Comparison of ENCODE assay signal across 7 mouse cellular contexts in genomic region chr6:143166452-143167357, GRCm38 (mm10). TPM values are rescaled to one million over a fixed set of nuclear protein-coding genes. Genes with fewer than 3 reads are reported as not detected.
DNase-seq lines count a peak whose midpoint lies in the region; ATAC-seq and TF ChIP-seq lines count a peak whose summit lies in the region.

Gene Etnk1, plus strand, starts transcription at chr6:143167221.

- TF ChIP-seq CTCF in intestine, postnatal 0 days (IDR thresholded peaks at IDR 0.05; ENCODE audit: low read depth) = peak; percentile 57
- TF ChIP-seq CTCF in small intestine, adult 2 months (IDR thresholded peaks at IDR 0.05; ENCODE audit: extremely low read depth, insufficient read length, insufficient replicate concordance, low read depth, low read length) = peak; percentile 26; the same call in 1 of the 2 replicates

- peak within 1 kb of the TSS; percentile 94 for H3K4me3 ChIP-seq in embryonic facial prominence, embryonic 10.5 days
- peak within 1 kb of the TSS; percentile 89 for H3K4me3 ChIP-seq in intestine, postnatal 0 days (ENCODE audit: low read depth, low read length)
- peak within 1 kb of the TSS; percentile 86 for H3K4me3 ChIP-seq in midbrain, embryonic 12.5 days
- H3K4me3 ChIP-seq in small intestine, adult 2 months (ENCODE audit: low read depth, low read length) = peak within 1 kb of the TSS; percentile 80

- H3K27me3 ChIP-seq in embryonic facial prominence, embryonic 10.5 days (replicated peaks; ENCODE audit: low read depth, poor library complexity, severe bottlenecking) = peaks cover 7% of the 10 kb centered on the region; the same call in 1 of the 2 replicates
- H3K27me3 ChIP-seq in intestine, postnatal 0 days (replicated peaks; ENCODE audit: control insufficient read depth, insufficient read depth, low read length) = no peaks in the 10 kb centered on the region
- H3K27me3 ChIP-seq in midbrain, embryonic 12.5 days = peaks cover 10% of the 10 kb centered on the region
- H3K27me3 ChIP-seq in small intestine, adult 2 months (ENCODE audit: control insufficient read depth, insufficient read depth, low read length) = no peaks in the 10 kb centered on the region

- H3K4me1 ChIP-seq in embryonic facial prominence, embryonic 10.5 days = peaks cover 58% of the 10 kb centered on the region
- peaks cover 3% of the 10 kb centered on the region; the same call in 1 of the 2 replicates for H3K4me1 ChIP-seq in intestine, postnatal 0 days (replicated peaks; ENCODE audit: control insufficient read depth, insufficient read depth, low read length)
- peaks cover 32% of the 10 kb centered on the region for H3K4me1 ChIP-seq in midbrain, embryonic 12.5 days
- peaks cover 19% of the 10 kb centered on the region for H3K4me1 ChIP-seq in small intestine, adult 2 months (ENCODE audit: control insufficient read depth, insufficient read depth, insufficient read length, low read length)

- WGBS in embryonic facial prominence, embryonic 10.5 days = under 1% methylated on average over 81 of the region's 81 CpGs
- under 1% methylated on average over 80 of the region's 81 CpGs for WGBS in intestine, postnatal 0 days
- 1% methylated on average over 81 of the region's 81 CpGs for WGBS in midbrain, embryonic 12.5 days
- WGBS in small intestine, adult 2 months = under 1% methylated on average over 81 of the region's 81 CpGs

- intact Hi-C loops in left cerebral cortex, postnatal 4 days (cut with DNase I) = loop anchor here (10.0 kb wide), 1 partner anchor 62 kb away; the partner anchor contains the start of gene C2cd5

- H3K27ac ChIP-seq in embryonic facial prominence, embryonic 10.5 days (replicated peaks) = peak within 1 kb of the TSS; percentile 97
- peak within 1 kb of the TSS; percentile 97 for H3K27ac ChIP-seq in intestine, postnatal 0 days (ENCODE audit: low read depth, low read length)
- H3K27ac ChIP-seq in midbrain, embryonic 12.5 days (replicated peaks) = peak within 1 kb of the TSS; percentile 92
- peak within 1 kb of the TSS; percentile 87 for H3K27ac ChIP-seq in small intestine, adult 2 months (ENCODE audit: insufficient read depth, low read depth, low read length)

- H3K36me3 ChIP-seq in embryonic facial prominence, embryonic 10.5 days (replicated peaks) = peaks cover 15% of the 10 kb centered on the region
- H3K36me3 ChIP-seq in intestine, postnatal 0 days (ENCODE audit: control insufficient read depth, insufficient read depth) = no peaks in the 10 kb centered on the region
- H3K36me3 ChIP-seq in midbrain, embryonic 12.5 days = no peaks in the 10 kb centered on the region
- peaks cover 14% of the 10 kb centered on the region for H3K36me3 ChIP-seq in small intestine, adult 2 months (ENCODE audit: control insufficient read depth, insufficient read depth, low read length)

- peak; percentile 94 for ATAC-seq in intestine, postnatal 0 days
- peak; percentile 97 for ATAC-seq in midbrain, embryonic 12.5 days (ENCODE audit: low FRiP score, low read depth)

- peak; percentile 98 for DNase-seq in adrenal gland, postnatal 10 days
- peak; percentile 94 for DNase-seq in embryonic facial prominence, embryonic 10.5 days (ENCODE audit: low spot score)
- peak; percentile 59 for DNase-seq in gonadal fat pad, adult 2 months (ENCODE audit: low read depth)
- peak; percentile 94 for DNase-seq in left cerebral cortex, postnatal 4 days

- H3K9ac ChIP-seq in intestine, postnatal 0 days (ENCODE audit: low read depth, low read length) = peak within 1 kb of the TSS; percentile 90
- peak within 1 kb of the TSS; percentile 85 for H3K9ac ChIP-seq in midbrain, embryonic 12.5 days (replicated peaks)

- H3K9me3 ChIP-seq in embryonic facial prominence, embryonic 10.5 days = no peaks in the 10 kb centered on the region
- no peaks in the 10 kb centered on the region for H3K9me3 ChIP-seq in intestine, postnatal 0 days (ENCODE audit: control insufficient read depth)
- H3K9me3 ChIP-seq in midbrain, embryonic 12.5 days = no peaks in the 10 kb centered on the region

- H3K4me2 ChIP-seq in intestine, postnatal 0 days (replicated peaks; ENCODE audit: low read depth) = peak within 1 kb of the TSS; percentile 95
- peak within 1 kb of the TSS; percentile 77 for H3K4me2 ChIP-seq in midbrain, embryonic 12.5 days (replicated peaks)

- peak; percentile 91 for TF ChIP-seq POLR2A in small intestine, adult 2 months (IDR thresholded peaks at IDR 0.05; ENCODE audit: low read depth, low read length)

RNA-seq across cellular contexts. Expression of gene Etnk1, which starts in this region (rescaled TPM):
- 10 to 100 TPM; 79.6 to 81.5 TPM for total RNA-seq in adrenal gland, postnatal 10 days (2021)
- 22.0 and 22.8 TPM in 2 replicates for polyA plus RNA-seq in embryonic facial prominence, embryonic 10.5 days (2016; fragmentation: Nextera tagmentation; extraction: Ambion mirVana)
- polyA plus RNA-seq in gonadal fat pad, adult 2 months (2012; rRNA removed) = 52.5 and 61.8 TPM in 2 replicates
- 14.5 and 16.4 TPM in 2 replicates for polyA plus RNA-seq in intestine, postnatal 0 days (2015; fragmentation: Nextera tagmentation; extraction: Ambion mirVana)
- 100 to 1,000 TPM; 127 to 129 TPM for total RNA-seq in left cerebral cortex, postnatal 4 days (2021)
- polyA plus RNA-seq in midbrain, embryonic 12.5 days (2016; fragmentation: Nextera tagmentation; extraction: Ambion mirVana) = 37.9 and 43.0 TPM in 2 replicates
- polyA plus RNA-seq in small intestine, adult 2 months (2012; rRNA removed) = 65.2 and 77.7 TPM in 2 replicates

Comparison
In these comparisons a context has a peak if more than half of its experiments do, and no peak if none do; other contexts are left out.
1. Peak in every context shown above with its lines: DNase-seq, ATAC-seq, H3K4me3 ChIP-seq and H3K27ac ChIP-seq.